Mouse (Mus musculus): ENCODE data around the gene Cdkn2d.

GRCm38 (mm10) chr9:21290589-21290988 lies 618 bp downstream of the Cdkn2d start:
- TF ChIP-seq EP300 (IDR thresholded peaks at IDR 0.05; ENCODE audit: low read depth) (no peak), CTCF (IDR thresholded peaks at IDR 0.05; ENCODE audit: low read depth) (no peak)

Measured in liver, postnatal 0 days (tissue).